Mouse (Mus musculus): Measurements from ENCODE around the gene Il17rd. TPM values are rescaled to one million over a fixed set of nuclear protein-coding genes. Genes with fewer than 3 reads are reported as not detected.

The Il17rd gene
- polyA plus RNA-seq, 1 experiment from 2014 or later, result 0.73 TPM

DNA sequence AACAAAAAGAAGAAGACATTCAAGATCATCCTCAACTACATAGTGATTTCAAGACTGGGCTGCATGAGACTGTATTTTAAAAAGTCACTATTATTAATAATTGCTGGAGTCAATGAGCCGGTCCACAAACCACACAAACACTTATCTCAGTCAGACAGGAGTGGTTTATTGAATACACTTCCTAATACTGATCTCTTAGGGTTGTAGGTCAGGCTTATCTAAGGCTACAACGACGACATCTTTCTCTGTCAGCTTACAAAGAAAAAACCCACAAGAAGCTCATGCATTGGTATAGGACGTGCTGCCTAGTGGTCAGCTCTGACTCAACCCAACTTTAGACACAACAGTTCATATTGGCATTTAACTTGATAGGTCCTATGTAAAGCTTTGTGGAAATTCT lies 14.1 kb upstream of the Il17rd start:
- 56% methylated on average over 4 of the region's 4 CpGs for WGBS
- no peak overlapping the region for H3K4me3 ChIP-seq (ENCODE audit: low read depth, low read length)
- no peak overlapping the region for H3K9ac ChIP-seq (ENCODE audit: low read depth, low read length)
- H3K27me3 ChIP-seq (replicated peaks; ENCODE audit: control insufficient read depth, insufficient read depth, low read length), result no peaks in the 10 kb centered on the region
- H3K4me2 ChIP-seq (replicated peaks; ENCODE audit: low read depth), result no peak overlapping the region
- no peak for TF ChIP-seq CTCF (IDR thresholded peaks at IDR 0.05; ENCODE audit: low read depth)
- H3K9me3 ChIP-seq (ENCODE audit: control insufficient read depth), result no peaks in the 10 kb centered on the region
- no peak for ATAC-seq
- H3K36me3 ChIP-seq (ENCODE audit: control insufficient read depth, insufficient read depth), result no peaks in the 10 kb centered on the region
- H3K4me1 ChIP-seq (replicated peaks; ENCODE audit: control insufficient read depth, insufficient read depth, low read length), result no peaks in the 10 kb centered on the region
- no peak overlapping the region for H3K27ac ChIP-seq (ENCODE audit: low read depth, low read length)

DNA sequence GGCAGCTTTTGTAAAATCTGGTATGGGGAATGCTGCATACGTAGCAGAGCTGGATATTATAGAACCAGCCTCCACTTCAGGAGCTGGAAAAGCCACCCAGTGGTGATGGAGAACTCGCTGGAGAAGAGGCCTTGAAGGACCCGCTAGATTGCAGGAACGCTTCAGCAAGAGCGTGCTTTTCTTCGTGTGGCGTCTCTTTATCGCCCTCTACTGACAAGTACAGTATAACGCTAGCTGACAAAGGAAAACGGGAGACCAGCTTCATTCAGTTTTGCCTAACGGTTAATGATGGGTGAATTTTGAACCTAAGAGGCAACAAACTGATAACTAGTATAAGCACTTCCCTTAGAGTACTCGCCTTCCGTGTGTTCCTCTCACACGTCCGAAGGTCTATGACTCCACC lies 9.0 kb upstream of the Il17rd start:
- Histone ChIP-seq H3K9ac (ENCODE audit: low read depth, low read length) (no peak overlapping the region), H3K27ac (ENCODE audit: low read depth, low read length) (no peak overlapping the region), H3K27me3 (replicated peaks; ENCODE audit: control insufficient read depth, insufficient read depth, low read length) (no peaks in the 10 kb centered on the region), H3K9me3 (ENCODE audit: control insufficient read depth) (no peaks in the 10 kb centered on the region), H3K4me3 (ENCODE audit: low read depth, low read length) (no peak overlapping the region), H3K4me2 (replicated peaks; ENCODE audit: low read depth) (no peak overlapping the region), H3K36me3 (ENCODE audit: control insufficient read depth, insufficient read depth) (no peaks in the 10 kb centered on the region), H3K4me1 (replicated peaks; ENCODE audit: control insufficient read depth, insufficient read depth, low read length) (no peaks in the 10 kb centered on the region)
- WGBS, result 2% methylated on average over 15 of the region's 15 CpGs
- TF ChIP-seq CTCF (IDR thresholded peaks at IDR 0.05; ENCODE audit: low read depth), result peak; percentile 93
- ATAC-seq, result no peak

- TF ChIP-seq CTCF (IDR thresholded peaks at IDR 0.05; ENCODE audit: low read depth), result peak; percentile 93
- Histone ChIP-seq H3K4me1 (replicated peaks; ENCODE audit: control insufficient read depth, insufficient read depth, low read length) (no peaks in the 10 kb centered on the region), H3K4me3 (ENCODE audit: low read depth, low read length) (no peak overlapping the region), H3K27ac (ENCODE audit: low read depth, low read length) (no peak overlapping the region), H3K9ac (ENCODE audit: low read depth, low read length) (no peak overlapping the region), H3K9me3 (ENCODE audit: control insufficient read depth) (no peaks in the 10 kb centered on the region), H3K27me3 (replicated peaks; ENCODE audit: control insufficient read depth, insufficient read depth, low read length) (no peaks in the 10 kb centered on the region), H3K4me2 (replicated peaks; ENCODE audit: low read depth) (no peak overlapping the region), H3K36me3 (ENCODE audit: control insufficient read depth, insufficient read depth) (no peaks in the 10 kb centered on the region)
- WGBS, result 26% methylated on average over 4 of the region's 4 CpGs
- ATAC-seq, result 0 out of 2 replicates have a peak, but pooled peaks have one; percentile 47
These were observed 7.6 kb upstream of the Il17rd start for GRCm38 (mm10) chr14:27031142-27031541.

GRCm38 (mm10) chr14:27037513-27037912 lies 1.2 kb upstream of the Il17rd start:
- no peak overlapping the region for H3K9ac ChIP-seq (ENCODE audit: low read depth, low read length)
- no peaks in the 10 kb centered on the region for H3K36me3 ChIP-seq (ENCODE audit: control insufficient read depth, insufficient read depth)
- ATAC-seq, result no peak
- WGBS, result 69% methylated on average over 1 of the region's 1 CpGs
- H3K27me3 ChIP-seq (replicated peaks; ENCODE audit: control insufficient read depth, insufficient read depth, low read length), result no peaks in the 10 kb centered on the region
- H3K4me2 ChIP-seq (replicated peaks; ENCODE audit: low read depth), result no peak overlapping the region
- no peaks in the 10 kb centered on the region for H3K9me3 ChIP-seq (ENCODE audit: control insufficient read depth)
- no peak overlapping the region for H3K27ac ChIP-seq (ENCODE audit: low read depth, low read length)
- H3K4me1 ChIP-seq (replicated peaks; ENCODE audit: control insufficient read depth, insufficient read depth, low read length), result no peaks in the 10 kb centered on the region
- peak; percentile 33 for TF ChIP-seq CTCF (IDR thresholded peaks at IDR 0.05; ENCODE audit: low read depth)
- H3K4me3 ChIP-seq (ENCODE audit: low read depth, low read length), result no peak overlapping the region

DNA sequence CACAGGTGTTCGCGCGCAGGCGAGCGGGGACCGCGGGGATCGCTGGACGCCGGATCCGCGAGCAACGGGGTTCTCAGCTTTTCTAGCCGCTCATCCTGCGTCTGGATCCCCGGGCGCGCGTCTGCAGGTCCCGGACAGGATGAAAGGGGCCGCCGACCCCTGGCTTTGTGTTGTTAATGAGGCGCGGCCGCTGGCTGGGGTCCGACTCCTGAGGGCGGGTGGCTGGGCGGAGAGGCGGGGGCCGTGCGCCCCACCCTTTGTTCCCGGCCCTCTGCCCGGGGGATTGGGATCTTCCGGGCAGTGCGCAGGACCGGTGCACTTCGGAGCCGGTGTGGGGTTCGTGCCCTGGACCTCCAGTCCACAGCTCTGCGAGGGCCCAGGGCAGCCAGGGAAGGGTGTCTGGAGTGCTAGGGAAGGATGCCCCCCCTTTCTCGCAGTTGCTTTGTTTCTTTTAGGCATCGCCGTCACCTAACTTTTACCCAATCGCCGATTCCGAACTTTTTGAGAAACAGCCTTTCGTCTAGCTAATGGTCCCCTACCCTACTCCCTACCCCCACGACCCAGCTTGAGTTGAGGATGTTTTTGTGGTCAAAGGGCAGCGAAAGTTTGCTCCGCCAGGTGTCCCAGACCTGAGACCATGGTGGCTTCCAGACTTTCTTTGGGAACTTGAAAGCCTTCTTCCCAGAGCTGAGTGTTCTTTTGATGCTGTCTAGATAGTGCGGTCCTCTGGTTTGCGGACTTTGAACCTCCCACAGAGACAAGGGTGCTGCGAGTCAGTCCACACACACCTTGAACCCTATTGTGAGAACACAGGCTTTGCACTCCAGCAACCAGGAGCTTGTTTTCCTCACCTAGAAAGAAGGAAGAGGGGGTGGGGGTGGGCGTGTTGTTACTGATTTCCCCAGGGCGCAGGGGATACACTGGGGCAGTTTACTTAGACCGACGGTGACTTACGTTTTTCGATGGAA lies 824 bp downstream of the Il17rd start:
- no peak for TF ChIP-seq CTCF (IDR thresholded peaks at IDR 0.05; ENCODE audit: low read depth)
- H3K27ac ChIP-seq (ENCODE audit: low read depth, low read length), result peak overlapping the region; percentile 57
- peak overlapping the region; percentile 65 for H3K4me3 ChIP-seq (ENCODE audit: low read depth, low read length)
- peak overlapping the region; percentile 91 for H3K4me2 ChIP-seq (replicated peaks; ENCODE audit: low read depth)
- H3K9me3 ChIP-seq (ENCODE audit: control insufficient read depth), result no peaks in the 10 kb centered on the region
- peaks cover under 1% of the 10 kb centered on the region; the same call in 1 of the 2 replicates for H3K4me1 ChIP-seq (replicated peaks; ENCODE audit: control insufficient read depth, insufficient read depth, low read length)
- peak; percentile 53 for ATAC-seq
- WGBS, result 1% methylated on average over 59 of the region's 59 CpGs
- H3K27me3 ChIP-seq (replicated peaks; ENCODE audit: control insufficient read depth, insufficient read depth, low read length), result no peaks in the 10 kb centered on the region
- no peaks in the 10 kb centered on the region for H3K36me3 ChIP-seq (ENCODE audit: control insufficient read depth, insufficient read depth)
- H3K9ac ChIP-seq (ENCODE audit: low read depth, low read length), result peak overlapping the region; percentile 52

DNA sequence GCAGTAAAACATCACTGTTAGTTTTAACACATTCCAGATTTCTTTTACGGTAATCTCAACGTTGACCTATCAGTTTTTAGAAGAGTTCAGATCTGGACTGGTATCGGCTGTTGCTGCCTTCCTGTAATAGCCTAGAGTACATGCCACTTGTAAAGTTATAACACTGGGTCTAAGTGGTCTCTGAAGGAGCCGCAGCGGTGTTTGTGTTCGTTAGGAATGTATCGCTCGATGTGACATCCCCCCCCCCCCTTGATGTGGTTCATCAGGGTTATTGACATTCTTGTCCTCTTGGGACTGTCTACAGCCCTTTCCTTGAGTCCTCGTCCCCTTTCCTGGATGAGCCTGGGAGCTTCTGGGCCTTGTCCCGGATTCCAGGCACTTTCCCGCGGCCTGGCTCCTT lies 1.7 kb downstream of the Il17rd start:
- H3K9me3 ChIP-seq (ENCODE audit: control insufficient read depth), result no peaks in the 10 kb centered on the region
- no peak overlapping the region for H3K27ac ChIP-seq (ENCODE audit: low read depth, low read length)
- WGBS, result 39% methylated on average over 12 of the region's 12 CpGs
- H3K27me3 ChIP-seq (replicated peaks; ENCODE audit: control insufficient read depth, insufficient read depth, low read length), result no peaks in the 10 kb centered on the region
- H3K4me1 ChIP-seq (replicated peaks; ENCODE audit: control insufficient read depth, insufficient read depth, low read length), result peaks cover 4% of the 10 kb centered on the region; the same call in 1 of the 2 replicates
- ATAC-seq, result no peak
- no peak overlapping the region for H3K9ac ChIP-seq (ENCODE audit: low read depth, low read length)
- TF ChIP-seq CTCF (IDR thresholded peaks at IDR 0.05; ENCODE audit: low read depth), result no peak
- H3K4me2 ChIP-seq (replicated peaks; ENCODE audit: low read depth), result peak overlapping the region; percentile 91
- H3K4me3 ChIP-seq (ENCODE audit: low read depth, low read length), result peak overlapping the region; percentile 65
- no peaks in the 10 kb centered on the region for H3K36me3 ChIP-seq (ENCODE audit: control insufficient read depth, insufficient read depth)
